Mouse (Mus musculus) embryonic fibroblast, embryonic 13.5 days (primary cell): ENCODE measurements around the gene Myo9a. TPM values are rescaled to one million over a fixed set of nuclear protein-coding genes. Genes with fewer than 3 reads are reported as not detected.

Source experiments
- H3K27ac ChIP-seq: 2 replicates; pipeline ENCODE4 v1.5.1; 2012; ENCODE audit warnings: low read length, control low read depth, inconsistent platforms; ENCODE audit not compliant: insufficient read depth
- H3K4me1 ChIP-seq: 2 replicates; pipeline ENCODE4 v1.6.1; 2011; ENCODE audit warnings: low read length; ENCODE audit not compliant: control insufficient read depth, insufficient read depth
- H3K4me3 ChIP-seq: 2 replicates; pipeline ENCODE4 v1.5.1; 2011; ENCODE audit warnings: mild to moderate bottlenecking, control low read depth, low read length; ENCODE audit not compliant: insufficient read depth
- CTCF ChIP-seq: IDR thresholded peaks from 2 replicates; pipeline ENCODE4 v1.5.1; 2011; ENCODE audit warnings: mild to moderate bottlenecking, control low read depth, low read length, moderate library complexity, borderline replicate concordance; ENCODE audit not compliant: insufficient read depth
- POLR2A ChIP-seq: IDR thresholded peaks from 2 replicates; pipeline ENCODE4 v1.6.1; 2011; ENCODE audit warnings: low read depth, mild to moderate bottlenecking, control low read depth, low read length, moderate library complexity
- polyA plus RNA-seq: library from polyadenylated mRNA; stranded (reverse); fragments of >200 nt; gene quantifications from 2 replicates; pipeline ENCODE4 v1.2.4, GENCODE M21; 2011; ENCODE audit warnings: low read depth; ENCODE audit not compliant: missing spikeins, insufficient read length

The Myo9a gene
- polyA plus RNA-seq, 1 experiment = 38.4 TPM

DNA sequence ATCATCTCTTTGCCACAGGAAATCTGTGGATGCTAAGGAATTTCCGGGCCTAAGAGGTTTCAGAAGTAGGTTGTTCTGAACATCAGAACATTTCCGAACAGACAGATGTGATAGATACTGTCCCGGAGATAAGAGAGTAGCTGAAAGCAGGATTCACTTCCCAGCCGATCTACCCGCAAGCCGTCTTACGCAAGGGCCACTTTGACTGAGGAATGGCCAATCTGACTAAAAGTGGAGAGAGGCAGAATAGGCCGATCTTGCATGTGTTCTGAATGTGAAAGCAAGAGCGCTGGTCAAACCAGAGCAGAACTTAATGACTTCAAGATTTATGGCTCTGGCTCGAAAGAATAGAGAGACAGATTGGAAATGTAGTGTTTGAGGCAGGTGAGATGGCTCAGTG, 25.2 kb upstream of the Myo9a start:
- Histone ChIP-seq H3K27ac (no peak overlapping the region), H3K4me3 (no peak overlapping the region), H3K4me1 (no peaks in the 10 kb centered on the region; the same call in 1 of the 2 replicates)
- no peak for TF ChIP-seq POLR2A

DNA sequence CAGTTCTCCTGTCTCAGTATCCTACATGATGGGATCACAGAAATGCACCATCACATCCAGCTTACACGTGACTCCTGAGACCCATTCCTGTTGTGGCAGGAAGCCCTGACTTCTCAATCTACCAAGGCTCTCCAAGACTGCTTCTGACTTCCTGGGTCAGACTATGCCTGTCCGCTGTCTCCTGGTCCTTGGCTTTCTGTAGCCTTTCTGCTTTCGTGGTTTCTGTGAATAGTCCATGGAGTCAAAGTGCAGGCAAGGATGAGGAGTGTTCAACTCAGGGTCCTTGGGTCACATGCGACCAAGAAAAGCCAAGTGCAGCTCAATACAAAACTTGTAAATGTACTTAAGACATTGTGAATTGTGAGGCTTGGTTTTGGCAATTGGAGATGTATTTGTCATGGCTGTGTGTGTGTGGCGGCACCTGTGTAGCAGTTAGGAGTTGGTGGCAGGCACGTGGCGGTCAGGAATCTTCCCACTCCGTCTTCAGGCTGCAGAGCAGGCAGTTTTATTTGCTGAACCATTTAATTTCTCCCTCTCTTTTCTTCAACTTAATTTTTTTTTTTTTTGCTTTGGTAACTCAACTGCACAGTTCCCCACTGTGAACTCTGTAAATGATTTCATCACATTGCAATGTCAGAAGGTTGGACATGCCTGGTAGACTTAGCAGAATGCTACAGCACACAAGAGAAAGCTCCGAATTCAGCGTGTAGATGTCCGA, 23.0 kb upstream of the Myo9a start:
- H3K27ac ChIP-seq = no peak overlapping the region
- TF ChIP-seq POLR2A = no peak
- TF ChIP-seq CTCF = no peak
- no peaks in the 10 kb centered on the region; the same call in 1 of the 2 replicates for H3K4me1 ChIP-seq
- H3K4me3 ChIP-seq = no peak overlapping the region

DNA sequence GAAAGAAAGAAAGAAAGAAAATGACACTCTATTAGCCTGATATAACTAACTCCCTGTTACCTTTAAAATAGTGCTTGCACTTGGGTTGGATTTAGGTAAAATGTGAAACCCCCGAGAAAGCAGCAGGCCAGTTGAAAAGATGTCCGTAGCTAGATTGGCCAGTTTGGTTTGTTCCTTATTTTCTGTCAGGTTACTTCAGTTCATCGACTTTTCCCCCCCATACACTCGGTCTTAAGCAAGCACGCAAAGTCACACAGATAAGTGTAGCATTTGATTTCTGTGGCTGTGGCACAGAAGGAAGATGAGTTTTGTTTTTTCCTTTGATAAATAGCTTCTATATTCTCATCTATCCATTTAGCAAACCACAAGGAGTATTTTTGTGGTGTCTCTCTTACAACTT, 19.6 kb upstream of the Myo9a start:
- H3K27ac ChIP-seq = no peak overlapping the region
- H3K4me1 ChIP-seq = no peaks in the 10 kb centered on the region
- no peak overlapping the region for H3K4me3 ChIP-seq
- no peak for TF ChIP-seq CTCF
- TF ChIP-seq POLR2A = no peak

DNA sequence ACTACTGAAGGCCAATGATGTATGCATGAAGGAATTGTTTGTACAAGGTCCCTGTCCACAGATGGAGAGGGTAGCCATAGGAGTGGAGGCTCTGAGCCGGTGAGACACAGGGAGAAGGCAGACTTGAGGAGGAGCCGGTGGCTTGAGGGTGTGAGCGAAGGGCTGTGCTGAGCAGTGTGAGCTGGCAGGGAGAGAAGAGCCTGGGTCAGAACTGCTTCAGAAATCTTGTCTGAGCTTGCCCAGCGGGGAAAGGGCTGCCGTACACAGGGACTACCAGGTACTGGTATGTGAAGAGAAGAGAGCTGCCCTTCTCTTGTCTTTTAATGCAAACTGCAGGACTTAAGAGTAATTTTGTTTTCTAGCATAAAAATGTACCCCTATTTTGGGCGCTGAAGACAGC, 17.6 kb upstream of the Myo9a start:
- H3K4me3 ChIP-seq = no peak overlapping the region
- no peak for TF ChIP-seq CTCF
- no peak for TF ChIP-seq POLR2A
- no peak overlapping the region; the same call in 1 of the 2 replicates for H3K27ac ChIP-seq
- no peaks in the 10 kb centered on the region for H3K4me1 ChIP-seq

DNA sequence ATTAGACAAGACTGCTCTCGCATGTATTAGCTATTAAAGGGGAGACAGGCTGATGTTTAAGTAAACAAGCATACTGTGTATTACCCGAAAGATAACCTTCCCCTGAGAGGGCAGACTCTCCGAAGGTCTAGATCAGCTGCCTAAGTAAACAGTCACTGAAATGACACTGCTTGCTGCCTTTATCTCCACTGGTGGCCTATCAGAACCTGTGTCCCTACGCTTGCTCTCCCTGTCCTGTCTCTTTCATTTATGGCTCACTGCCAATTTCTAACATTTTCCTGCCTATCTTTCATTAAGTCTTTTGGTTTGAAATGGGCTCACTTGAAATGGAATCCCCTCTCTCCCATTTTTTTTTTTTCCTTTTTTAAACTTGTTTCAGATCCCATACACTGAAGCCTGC, 15.3 kb upstream of the Myo9a start:
- no peaks in the 10 kb centered on the region for H3K4me1 ChIP-seq
- TF ChIP-seq CTCF = no peak
- TF ChIP-seq POLR2A = no peak
- H3K4me3 ChIP-seq = no peak overlapping the region
- H3K27ac ChIP-seq = no peak overlapping the region

DNA sequence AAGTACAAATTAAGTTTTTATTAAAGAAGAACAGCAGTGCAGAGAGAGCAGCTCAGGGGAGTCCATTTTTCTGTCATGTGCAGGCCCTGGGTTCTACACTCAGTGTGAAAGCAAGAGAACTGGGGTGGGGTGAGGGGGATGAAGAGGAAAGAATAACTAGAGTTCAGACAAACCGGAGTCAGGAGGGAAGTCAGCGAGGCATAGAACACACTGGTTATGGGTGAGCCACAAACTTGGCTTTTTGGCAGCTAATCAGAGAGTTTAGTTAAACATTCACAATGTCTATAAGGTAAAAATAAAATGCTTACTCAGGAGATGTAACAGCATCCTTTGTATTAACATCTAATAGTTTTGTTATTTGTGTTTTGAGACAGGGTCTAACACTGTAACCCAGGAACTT, 10.1 kb upstream of the Myo9a start:
- no peak overlapping the region for H3K27ac ChIP-seq
- no peaks in the 10 kb centered on the region for H3K4me1 ChIP-seq
- no peak overlapping the region for H3K4me3 ChIP-seq
- TF ChIP-seq POLR2A (no peak), CTCF (no peak)

DNA sequence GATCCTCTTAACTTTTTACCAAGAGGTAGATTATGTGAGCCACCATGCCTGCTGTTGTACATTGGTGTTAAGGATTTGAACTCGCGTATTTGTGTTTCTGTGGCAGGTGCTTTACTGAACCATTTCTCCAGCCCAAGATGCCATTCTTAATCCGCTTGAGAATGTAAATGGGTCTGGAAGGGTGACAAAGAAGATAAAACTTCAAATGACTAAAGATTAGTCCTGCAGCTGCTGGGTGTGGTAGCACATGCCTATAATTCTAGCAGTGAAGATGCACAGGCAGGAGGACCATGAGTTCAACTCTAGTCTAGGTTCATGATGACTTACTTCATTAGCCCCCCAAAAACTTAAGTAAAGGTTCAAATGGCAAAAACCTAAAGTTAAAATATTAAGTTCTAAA, 6.8 kb upstream of the Myo9a start:
- TF ChIP-seq POLR2A (no peak), CTCF (no peak)
- Histone ChIP-seq H3K4me3 (no peak overlapping the region), H3K27ac (no peak overlapping the region), H3K4me1 (no peaks in the 10 kb centered on the region)

DNA sequence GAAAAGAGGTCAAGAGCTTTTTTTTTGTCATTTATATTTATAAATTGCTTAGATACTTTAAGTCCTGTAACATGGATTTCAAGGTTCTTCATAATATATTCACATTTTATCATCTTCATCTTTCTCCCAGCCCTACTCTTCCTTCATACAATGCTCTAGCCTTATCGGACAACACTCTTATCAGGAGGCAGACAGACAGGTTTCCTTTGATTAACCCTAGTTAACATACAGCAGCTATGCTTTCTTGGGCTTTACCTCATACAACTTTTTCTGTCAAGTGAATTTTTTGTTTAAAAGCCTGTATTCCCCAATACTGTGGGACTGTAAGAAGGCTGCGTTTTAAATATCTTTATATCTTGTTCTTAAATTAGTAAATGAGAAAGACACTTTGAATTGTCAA, 2.3 kb upstream of the Myo9a start:
- TF ChIP-seq CTCF (no peak), POLR2A (no peak)
- H3K27ac ChIP-seq = no peak overlapping the region

DNA sequence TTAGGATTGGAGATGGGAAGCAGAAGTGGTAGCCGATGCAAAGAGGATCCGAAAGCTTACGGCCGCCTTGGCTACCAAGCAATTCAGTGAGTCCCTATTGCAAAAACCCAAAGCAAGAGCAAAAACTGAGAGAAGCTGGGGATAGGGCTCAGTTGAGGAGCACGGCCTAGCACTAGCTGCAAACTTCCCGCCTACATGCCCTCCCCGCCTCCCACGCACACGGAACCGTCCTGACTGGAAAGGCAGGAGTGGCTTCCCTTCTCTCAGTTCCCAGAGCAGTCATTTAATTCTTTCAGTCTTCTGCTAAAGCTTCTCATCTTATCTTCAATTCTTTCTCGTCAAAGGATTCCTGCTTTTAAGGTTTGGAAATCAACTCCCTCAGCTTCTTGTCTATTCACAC, 1.7 kb upstream of the Myo9a start:
- H3K4me3 ChIP-seq = no peak overlapping the region
- H3K27ac ChIP-seq = no peak overlapping the region
- TF ChIP-seq CTCF (no peak), POLR2A (no peak)
- H3K4me1 ChIP-seq = no peaks in the 10 kb centered on the region

More for the DNA sequence above, 2.3 kb upstream of the Myo9a start:
- H3K4me3 ChIP-seq = no peak overlapping the region
- H3K4me1 ChIP-seq = no peaks in the 10 kb centered on the region

DNA sequence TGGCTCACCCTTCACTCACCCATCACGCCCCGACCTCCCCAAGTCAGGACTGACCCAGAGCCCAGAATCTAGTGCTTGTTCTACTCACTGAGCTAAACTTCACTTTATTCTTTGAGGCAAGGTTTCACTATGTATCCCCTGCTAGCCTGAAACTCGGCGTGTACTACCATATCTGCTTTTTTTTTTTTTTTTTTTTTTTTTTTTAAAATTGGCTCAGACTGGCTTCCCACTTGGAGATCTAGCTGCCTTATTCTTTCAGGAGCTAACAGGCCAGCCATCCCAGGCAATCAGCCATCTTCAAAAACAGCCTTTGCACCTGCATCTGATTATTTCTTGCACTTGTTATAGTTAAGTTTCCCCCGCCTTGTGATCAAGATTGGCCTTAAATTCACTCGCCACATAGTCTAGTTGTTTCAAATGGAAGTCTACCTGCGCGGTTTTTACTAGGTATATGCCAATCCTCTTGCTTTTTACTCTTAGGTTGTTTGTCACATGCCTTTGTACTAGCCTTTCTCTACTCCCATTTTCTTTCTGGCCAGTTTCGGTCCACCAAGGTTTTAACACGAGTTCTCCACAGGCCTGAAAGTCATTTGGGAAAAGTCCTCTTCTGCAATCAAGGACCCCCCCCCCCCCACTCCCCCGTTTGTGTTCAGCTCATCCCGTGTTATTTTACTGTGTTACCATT, 973 bp upstream of the Myo9a start:
- no peaks in the 10 kb centered on the region for H3K4me1 ChIP-seq
- peak overlapping the region; percentile 78 for H3K4me3 ChIP-seq
- TF ChIP-seq CTCF (no peak), POLR2A (no peak)
- H3K27ac ChIP-seq = peak overlapping the region; percentile 7; the same call in 1 of the 2 replicates
